Mouse (Mus musculus) neural tube, embryonic 12.5 days (tissue): ENCODE data around the gene Luzp1. TPM values are rescaled to one million over a fixed set of nuclear protein-coding genes. Genes with fewer than 3 reads are reported as not detected.
A peak's percentile ranks its signal among the peaks of the same experiment; 100 is the strongest.

Experiments used
- ATAC-seq: fragments of 200-750 bp; cut with Nextera tagmentation; 2 replicates; pipeline ENCODE4 v1.8.0; 2017; ENCODE audit warnings: low read depth, mild to moderate bottlenecking, moderate TSS enrichment, moderate library complexity; ENCODE audit not compliant: low FRiP score
- H3K27ac ChIP-seq: fragments of 300-500 bp; sonication (generic); 2 replicates; pipeline ENCODE4 v1.5.1; 2016
- H3K27me3 ChIP-seq: fragments of 300-500 bp; sonication (generic); replicated peaks from 2 replicates; pipeline ENCODE4 v1.6.1; 2016; ENCODE audit warnings: mild to moderate bottlenecking
- H3K36me3 ChIP-seq: fragments of 300-500 bp; sonication (generic); 2 replicates; pipeline ENCODE4 v1.6.1; 2016; ENCODE audit warnings: mild to moderate bottlenecking
- H3K4me1 ChIP-seq: fragments of 300-500 bp; sonication (generic); 2 replicates; pipeline ENCODE4 v1.6.1; 2016
- H3K4me2 ChIP-seq: fragments of 300-500 bp; sonication (generic); replicated peaks from 2 replicates; pipeline ENCODE4 v1.6.1; 2016; ENCODE audit warnings: mild to moderate bottlenecking
- H3K4me3 ChIP-seq: fragments of 300-500 bp; sonication (generic); 2 replicates; pipeline ENCODE4 v1.5.1; 2016
- H3K9ac ChIP-seq: fragments of 300-500 bp; sonication (generic); 2 replicates; pipeline ENCODE4 v1.6.1; 2016; ENCODE audit warnings: mild to moderate bottlenecking
- H3K9me3 ChIP-seq: fragments of 300-500 bp; sonication (generic); 2 replicates; pipeline ENCODE4 v1.6.1; 2016; ENCODE audit warnings: mild to moderate bottlenecking
- WGBS: fragments of 180-500 bp; shearing (Covaris S2); methylation state at CpG from one replicate; pipeline ENCODE4 v1.1.7; 2016; 5-methylcytosine and 5-hydroxymethylcytosine counted together
- polyA plus RNA-seq: library from polyadenylated mRNA; unstranded; fragments of >200 nt; fragmentation: Nextera tagmentation; extraction: Ambion mirVana; gene quantifications from 2 replicates; pipeline ENCODE4 v1.2.1, GENCODE M21; 2016

Luzp1 gene
- polyA plus RNA-seq, 1 experiment from 2014 or later = 82.1 TPM

- Histone ChIP-seq H3K4me3 (peak overlapping the region; percentile 98), H3K4me1 (peaks cover 18% of the 10 kb centered on the region), H3K27me3 (no peaks in the 10 kb centered on the region), H3K4me2 (peak overlapping the region; percentile 71), H3K9ac (0 out of 2 replicates have a peak overlapping the region, but pooled peaks have one; percentile 100), H3K27ac (no peak overlapping the region), H3K36me3 (no peaks in the 10 kb centered on the region), H3K9me3 (no peaks in the 10 kb centered on the region)
- WGBS = 97% methylated on average over 2 of the region's 2 CpGs
- no peak for ATAC-seq
Measured at GRCm38 (mm10) chr4:136600536-136600935, 131.0 kb downstream of the Luzp1 start.

- Histone ChIP-seq H3K4me3 (peak overlapping the region; percentile 98), H3K36me3 (no peaks in the 10 kb centered on the region), H3K27ac (no peak overlapping the region), H3K9me3 (no peaks in the 10 kb centered on the region), H3K4me1 (peaks cover 18% of the 10 kb centered on the region), H3K27me3 (no peaks in the 10 kb centered on the region), H3K4me2 (peak overlapping the region; percentile 71), H3K9ac (peak overlapping the region; percentile 100)
- ATAC-seq = no peak
- WGBS = 2% methylated on average over 13 of the region's 13 CpGs
Measured at GRCm38 (mm10) chr4:136601476-136601875, 131.9 kb downstream of the Luzp1 start.

GRCm38 (mm10) chr4:136602018-136602554, 132.5 kb downstream of the Luzp1 start:
- H3K27me3 ChIP-seq = no peaks in the 10 kb centered on the region
- WGBS = under 1% methylated on average over 67 of the region's 68 CpGs

GRCm38 (mm10) chr4:136602568-136602967, 133.0 kb downstream of the Luzp1 start, which contains the start of gene Kdm1a:
Gene Kdm1a, minus strand, starts transcription at chr4:136602723.
- H3K4me1 ChIP-seq = peaks cover 18% of the 10 kb centered on the region
- H3K4me3 ChIP-seq = peak within 1 kb of the TSS; percentile 98
- H3K9me3 ChIP-seq = no peaks in the 10 kb centered on the region
- H3K36me3 ChIP-seq = no peaks in the 10 kb centered on the region
- H3K4me2 ChIP-seq = peak within 1 kb of the TSS; percentile 71
- peak within 1 kb of the TSS; percentile 90 for H3K27ac ChIP-seq
- no peaks in the 10 kb centered on the region for H3K27me3 ChIP-seq
- peak within 1 kb of the TSS; percentile 100 for H3K9ac ChIP-seq
- ATAC-seq = peak; percentile 88
- WGBS = under 1% methylated on average over 45 of the region's 45 CpGs

More at GRCm38 (mm10) chr4:136602018-136602554, 132.5 kb downstream of the Luzp1 start:
- no peaks in the 10 kb centered on the region for H3K36me3 ChIP-seq
- H3K4me3 ChIP-seq = peak overlapping the region; percentile 98
- peak overlapping the region; percentile 90 for H3K27ac ChIP-seq
- H3K9me3 ChIP-seq = no peaks in the 10 kb centered on the region
- H3K4me2 ChIP-seq = peak overlapping the region; percentile 71
- H3K9ac ChIP-seq = peak overlapping the region; percentile 100
- H3K4me1 ChIP-seq = peaks cover 18% of the 10 kb centered on the region
- peak; percentile 73 for ATAC-seq

Other genes starting within 250 kb of the Luzp1 start
- gene Tcea3, start 222.0 kb upstream of the Luzp1 start, polyA plus RNA-seq = 3.0 and 4.5 TPM in 2 replicates
- 38.3 and 39.7 TPM in 2 replicates for gene Zfp46, start 185.1 kb upstream of the Luzp1 start, polyA plus RNA-seq
- 221 and 229 TPM in 2 replicates for gene Hnrnpr, start 158.8 kb upstream of the Luzp1 start, polyA plus RNA-seq
- 0.31 and 0.58 TPM in 2 replicates for gene Htr1d, start 46.2 kb upstream of the Luzp1 start, polyA plus RNA-seq
- 0.32 TPM in 1 of 2 replicates, not detected in the other for gene 6030445D17Rik, start 7.5 kb upstream of the Luzp1 start, polyA plus RNA-seq
- gene Kdm1a, start 133.0 kb downstream of the Luzp1 start, polyA plus RNA-seq = 115 and 137 TPM in 2 replicates
- not detected in 2 replicates for gene Tex46, start 140.7 kb downstream of the Luzp1 start, polyA plus RNA-seq
- gene Lactbl1, start 152.9 kb downstream of the Luzp1 start, polyA plus RNA-seq = not detected in 2 replicates